Mouse (Mus musculus): ENCODE measurements around the gene Mast4. TPM values are rescaled to one million over a fixed set of nuclear protein-coding genes. Genes with fewer than 3 reads are reported as not detected.

The Mast4 gene
- polyA plus RNA-seq, 1 experiment from 2014 or later, result 10.5 TPM

DNA sequence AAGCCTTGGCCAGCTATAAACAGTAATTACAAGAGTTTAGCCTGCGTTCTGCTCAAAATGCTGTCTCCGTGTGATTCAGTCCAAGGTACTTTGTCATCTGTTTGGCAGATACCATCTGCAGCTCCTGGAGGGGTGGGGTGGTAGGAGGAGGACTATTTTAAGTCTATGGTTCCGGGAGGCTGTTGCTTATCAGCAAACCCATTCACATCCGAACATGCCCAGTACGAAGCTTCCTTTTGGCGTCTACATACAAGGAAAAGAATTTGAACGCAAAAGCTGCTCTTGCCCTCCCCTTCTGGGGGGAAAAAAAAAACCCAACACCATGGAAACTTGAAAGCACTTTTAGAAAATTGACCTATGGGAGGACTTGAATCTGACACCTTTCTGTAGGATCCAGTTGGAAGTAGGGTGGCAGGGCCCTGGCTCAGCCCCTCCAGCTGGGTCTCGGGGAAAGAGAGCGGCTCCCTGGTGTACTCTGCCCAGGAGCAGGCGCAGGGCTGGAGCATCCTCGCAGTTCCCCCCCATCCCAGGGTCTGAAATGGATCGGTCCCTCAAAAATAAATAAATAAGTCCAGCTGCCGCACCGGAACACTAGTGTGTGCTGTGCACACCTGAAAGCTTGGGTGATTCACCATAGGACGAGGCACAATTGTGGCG, 428.2 kb downstream of the Mast4 start:
- no peak for TF ChIP-seq CTCF (IDR thresholded peaks at IDR 0.05)

DNA sequence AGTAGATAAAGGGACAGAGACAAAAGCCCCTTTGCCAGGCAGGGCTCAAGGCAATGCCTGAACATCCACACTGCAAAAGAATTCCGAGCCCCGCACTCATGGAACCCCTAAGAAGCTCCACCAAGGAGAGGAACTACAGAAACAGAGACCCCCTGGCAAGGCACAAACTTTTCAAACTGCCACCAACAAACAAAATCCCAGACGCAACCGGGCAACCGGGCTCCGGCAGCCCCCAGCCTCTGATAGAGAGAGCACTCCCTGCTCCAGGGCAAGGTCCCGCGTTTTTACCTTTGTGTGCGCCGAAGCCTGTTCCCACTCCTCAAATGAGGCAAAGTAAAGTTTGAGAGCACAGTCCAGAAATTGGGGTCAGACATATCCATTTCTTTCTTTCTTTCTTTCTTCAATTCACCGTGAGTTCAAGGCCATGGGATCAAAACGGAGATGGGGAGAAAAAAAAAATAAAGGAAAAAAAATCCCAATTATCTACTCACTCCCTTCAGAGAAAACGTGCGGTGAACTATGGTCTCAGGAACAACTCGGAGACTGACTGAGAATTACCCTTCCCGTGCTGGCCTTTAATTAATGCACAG, 428.8 kb downstream of the Mast4 start:
- ATAC-seq, result no peak

More for the DNA sequence above, 428.2 kb downstream of the Mast4 start:
- DNase-seq (ENCODE audit: low read depth, low spot score), result peak; percentile 83
- in situ Hi-C loops (cut with MboI; ENCODE audit: low pct_unique_long_range_greater_than_20kb), result loop anchor here (10.0 kb wide), 2 partner anchors 209 to 221 kb away; no protein-coding TSS in a partner anchor
- POLR2A ChIA-PET, result interaction anchor here (0.6 kb wide), 1 partner anchor 241 kb away, joined by 3 read pairs; no protein-coding TSS in a partner anchor
- H3K27me3 ChIP-seq, result no peaks in the 10 kb centered on the region
- ATAC-seq, result peak; percentile 97
- CTCF ChIA-PET, result no interaction called here

DNA sequence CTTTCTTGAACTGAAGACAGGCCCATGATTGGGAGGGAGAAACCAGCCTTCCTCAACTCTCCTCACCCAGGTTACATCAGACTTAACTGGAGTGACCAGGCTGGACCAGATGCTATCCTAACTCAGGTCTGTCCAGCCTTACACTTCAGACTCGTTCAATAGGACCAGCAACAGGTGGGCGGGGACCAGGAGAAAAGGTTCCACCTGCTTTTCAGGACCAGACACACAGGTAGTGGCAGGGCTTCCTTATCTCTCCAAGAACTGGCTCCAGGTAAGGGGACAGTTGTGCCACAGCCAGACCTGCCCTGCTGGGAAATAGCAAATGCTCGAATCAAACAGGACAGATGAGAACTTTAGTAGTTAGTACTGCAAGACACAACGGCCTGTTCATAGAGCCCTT, 430.6 kb downstream of the Mast4 start:
- no peak for ATAC-seq
- in situ Hi-C loops (cut with MboI; ENCODE audit: low pct_unique_long_range_greater_than_20kb), result loop anchor here (10.0 kb wide), 2 partner anchors 211 to 219 kb away; no protein-coding TSS in a partner anchor
- no peak for TF ChIP-seq CTCF (IDR thresholded peaks at IDR 0.05)
- DNase-seq (ENCODE audit: low read depth, low spot score), result no peak
- POLR2A ChIA-PET, result no interaction called here
- H3K27me3 ChIP-seq, result no peaks in the 10 kb centered on the region
- CTCF ChIA-PET, result no interaction called here

More for the DNA sequence above, 428.8 kb downstream of the Mast4 start:
- DNase-seq (ENCODE audit: low read depth, low spot score), result no peak
- in situ Hi-C loops (cut with MboI; ENCODE audit: low pct_unique_long_range_greater_than_20kb), result loop anchor here (10.0 kb wide), 2 partner anchors 209 to 221 kb away; no protein-coding TSS in a partner anchor
- no peak for TF ChIP-seq CTCF (IDR thresholded peaks at IDR 0.05)
- POLR2A ChIA-PET, result interaction anchor here (0.6 kb wide), 1 partner anchor 241 kb away, joined by 3 read pairs; no protein-coding TSS in a partner anchor
- no peaks in the 10 kb centered on the region for H3K27me3 ChIP-seq
- CTCF ChIA-PET, result no interaction called here

DNA sequence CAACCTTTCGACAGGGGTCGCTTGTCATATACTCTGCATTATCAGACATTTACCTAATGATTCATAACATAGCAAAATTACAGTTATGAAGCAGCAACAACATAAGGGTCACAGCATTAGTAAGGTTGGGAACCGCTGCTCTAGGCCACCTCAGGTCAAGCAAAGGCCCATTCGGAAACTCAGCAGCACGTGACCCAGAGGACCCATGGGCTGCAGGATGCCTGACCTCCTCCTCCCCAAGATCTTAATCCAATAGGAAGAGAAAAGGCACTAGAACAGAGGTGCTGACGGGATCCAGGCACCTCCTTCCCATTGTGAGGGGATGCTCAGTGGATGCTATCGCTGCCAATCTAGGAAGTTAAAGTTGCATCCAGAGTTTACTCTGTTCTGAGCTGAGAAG, 432.2 kb downstream of the Mast4 start:
- ChIA-PET POLR2A (interaction anchor here (0.5 kb wide), 1 partner anchor 133 kb away, joined by 3 read pairs; no protein-coding TSS in a partner anchor), CTCF (no interaction called here)
- no peak for ATAC-seq
- no peak for DNase-seq (ENCODE audit: low read depth, low spot score)
- no peaks in the 10 kb centered on the region for H3K27me3 ChIP-seq
- no peak for TF ChIP-seq CTCF (IDR thresholded peaks at IDR 0.05)
- in situ Hi-C loops (cut with MboI; ENCODE audit: low pct_unique_long_range_greater_than_20kb), result loop anchor here (10.0 kb wide), 2 partner anchors 213 to 217 kb away; no protein-coding TSS in a partner anchor

DNA sequence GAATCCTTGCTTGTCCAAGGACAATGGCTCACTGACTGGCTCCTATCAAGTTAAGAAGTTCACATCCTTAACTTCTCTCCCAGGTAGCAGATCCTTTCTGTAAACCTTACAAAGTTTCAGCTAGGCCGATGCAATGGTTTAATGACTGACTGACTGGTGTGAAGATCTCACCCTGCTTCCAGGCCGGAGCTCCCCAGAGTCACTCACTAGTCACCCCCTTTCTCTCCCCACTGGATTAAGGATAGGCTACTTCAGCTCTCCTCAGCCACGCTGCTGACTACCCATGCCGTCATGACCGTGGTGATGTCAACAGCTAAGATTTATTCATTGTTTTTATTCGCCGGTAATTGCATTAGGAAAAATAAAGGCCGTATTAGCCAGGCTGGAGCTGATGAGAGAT, 433.8 kb downstream of the Mast4 start:
- DNase-seq (ENCODE audit: low read depth, low spot score), result no peak

DNA sequence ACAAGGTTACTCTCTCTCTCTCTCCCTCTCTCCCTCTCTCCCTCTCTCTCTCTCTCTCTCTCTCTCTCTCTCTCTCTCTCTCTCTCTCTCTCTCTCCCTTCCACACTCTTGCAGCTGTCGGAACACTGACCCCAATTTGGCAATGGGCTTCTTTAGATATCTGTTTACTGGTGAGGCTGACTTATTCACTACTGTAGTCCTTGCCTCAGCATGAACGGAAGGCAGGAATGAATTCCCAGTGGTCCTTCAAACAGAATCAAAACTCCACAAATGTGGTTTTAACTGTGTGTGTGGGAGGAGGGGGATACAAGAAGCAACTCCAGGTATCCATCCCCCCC, 434.2 kb downstream of the Mast4 start:
- no peak for ATAC-seq
- TF ChIP-seq CTCF (IDR thresholded peaks at IDR 0.05), result no peak
- POLR2A ChIA-PET, result no interaction called here
- H3K27me3 ChIP-seq, result no peaks in the 10 kb centered on the region
- DNase-seq (ENCODE audit: low read depth, low spot score), result no peak
- CTCF ChIA-PET, result no interaction called here
- in situ Hi-C loops (cut with MboI; ENCODE audit: low pct_unique_long_range_greater_than_20kb), result loop anchor here (10.0 kb wide), 2 partner anchors 215 kb away; no protein-coding TSS in a partner anchor

More for the DNA sequence above, 433.8 kb downstream of the Mast4 start:
- POLR2A ChIA-PET, result no interaction called here
- in situ Hi-C loops (cut with MboI; ENCODE audit: low pct_unique_long_range_greater_than_20kb), result loop anchor here (10.0 kb wide), 2 partner anchors 214 to 216 kb away; no protein-coding TSS in a partner anchor
- CTCF ChIA-PET, result no interaction called here
- no peak for ATAC-seq
- no peak for TF ChIP-seq CTCF (IDR thresholded peaks at IDR 0.05)
- H3K27me3 ChIP-seq, result no peaks in the 10 kb centered on the region

DNA sequence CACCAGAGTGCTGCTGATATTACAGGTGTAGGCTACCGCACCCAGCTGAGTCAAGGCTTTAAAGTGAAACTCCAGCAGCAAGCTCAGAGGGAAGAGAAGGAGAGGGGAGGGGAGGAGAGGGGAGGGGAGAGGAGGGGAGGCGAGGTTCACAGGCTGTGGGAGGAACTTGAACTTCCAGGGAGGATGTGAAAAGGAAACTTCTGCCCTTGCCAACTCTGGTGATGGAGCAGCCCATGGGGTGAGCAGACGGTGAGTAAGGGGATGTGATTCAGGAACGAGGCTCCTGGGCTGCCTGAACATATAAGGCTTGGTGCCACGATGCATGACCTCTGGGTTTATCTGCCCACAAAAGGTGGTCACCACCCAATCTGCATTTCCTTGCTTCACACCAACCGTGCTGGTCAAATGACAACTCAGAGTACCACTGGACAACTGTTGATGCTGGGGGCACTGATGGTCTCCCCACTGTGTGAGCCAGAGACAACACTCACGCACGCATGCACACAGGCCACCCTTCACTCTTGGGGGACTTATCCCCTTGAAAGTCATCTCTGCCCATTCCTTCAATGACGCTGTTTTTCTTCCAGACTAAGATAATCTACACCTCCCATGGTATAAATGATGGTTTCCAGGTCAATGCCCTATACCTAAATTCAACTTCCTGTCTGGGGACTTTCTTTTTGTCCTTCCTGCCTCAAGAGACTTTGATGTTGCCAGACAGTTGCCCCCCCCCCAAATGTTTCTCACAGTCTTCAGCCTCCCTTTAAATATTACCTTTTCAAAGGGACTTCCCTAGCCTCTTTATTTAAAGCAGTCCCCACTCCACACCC, 434.8 kb downstream of the Mast4 start:
- H3K27me3 ChIP-seq, result no peaks in the 10 kb centered on the region
- ChIA-PET CTCF (no interaction called here), POLR2A (no interaction called here)
- no peak for ATAC-seq
- in situ Hi-C loops (cut with MboI; ENCODE audit: low pct_unique_long_range_greater_than_20kb), result loop anchor here (10.0 to 25.0 kb wide), 3 partner anchors 215 to 1162 kb away; no protein-coding TSS in a partner anchor
- TF ChIP-seq CTCF (IDR thresholded peaks at IDR 0.05), result no peak
- no peak for DNase-seq (ENCODE audit: low read depth, low spot score)

DNA sequence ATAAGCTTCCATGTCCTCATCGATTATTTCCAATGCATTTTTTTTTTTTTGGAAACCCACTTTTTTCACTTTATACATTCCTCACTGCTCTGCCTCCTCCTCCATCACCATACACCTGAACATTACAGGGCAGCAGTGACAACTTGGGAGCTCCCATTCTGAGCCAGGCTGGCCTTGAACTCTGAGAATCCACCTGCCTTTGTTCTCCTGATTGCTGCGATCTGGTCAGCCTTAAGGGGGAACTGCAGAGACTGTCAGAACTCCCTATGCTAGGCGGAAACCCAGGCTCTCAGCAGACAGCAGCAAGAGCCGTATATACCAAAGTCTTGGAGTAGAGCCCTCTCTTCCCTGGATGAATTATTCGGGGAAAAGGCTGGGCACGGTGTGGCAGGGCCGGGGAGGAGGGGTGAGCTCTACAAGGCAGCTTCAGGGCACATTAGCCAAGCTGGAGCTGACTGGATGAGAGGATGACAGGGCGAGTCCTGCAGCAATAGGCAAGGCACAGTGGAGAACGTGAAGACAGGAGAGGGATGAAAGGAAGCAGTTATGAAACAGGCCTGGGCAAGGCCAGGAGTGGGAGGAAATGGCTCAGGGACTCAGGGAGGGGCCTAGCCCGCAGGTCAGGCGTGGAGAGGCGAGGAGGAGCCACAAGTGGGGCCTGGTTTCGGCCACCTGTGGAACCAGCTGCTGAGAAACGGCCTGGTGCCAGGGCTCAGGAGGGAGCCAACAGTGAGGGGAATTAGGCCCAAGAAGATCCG, 435.7 kb downstream of the Mast4 start:
- no peak for TF ChIP-seq CTCF (IDR thresholded peaks at IDR 0.05)
- no peak for DNase-seq (ENCODE audit: low read depth, low spot score)
- no peaks in the 10 kb centered on the region for H3K27me3 ChIP-seq
- ChIA-PET CTCF (interaction anchor here (0.7 kb wide), 1 partner anchor 13 kb away, joined by 3 read pairs; no protein-coding TSS in a partner anchor), POLR2A (no interaction called here)
- in situ Hi-C loops (cut with MboI; ENCODE audit: low pct_unique_long_range_greater_than_20kb), result loop anchor here (25.0 kb wide), 1 partner anchor 1161 kb away; no protein-coding TSS in a partner anchor
- peak; percentile 85 for ATAC-seq

DNA sequence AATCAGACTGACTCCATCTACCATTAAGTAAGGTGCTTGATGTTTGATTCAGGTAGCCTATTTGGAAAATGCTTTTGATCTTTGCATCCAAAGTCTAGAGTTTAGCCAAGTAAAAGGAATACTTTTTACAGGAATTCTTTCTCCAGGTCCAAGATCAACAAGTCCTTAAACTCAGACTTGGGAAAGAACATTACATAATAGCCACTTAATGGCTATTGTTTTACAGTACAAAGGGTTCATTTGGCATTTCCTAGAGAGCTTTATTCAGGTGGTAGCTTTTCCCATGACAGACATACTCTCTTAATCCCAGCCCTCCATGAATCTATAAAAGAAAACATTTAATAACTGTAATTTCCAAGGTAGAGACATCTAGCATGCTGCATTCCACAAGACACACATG, 438.0 kb downstream of the Mast4 start:
- ATAC-seq, result no peak
- no peak for DNase-seq (ENCODE audit: low read depth, low spot score)
- POLR2A ChIA-PET, result no interaction called here
- CTCF ChIA-PET, result no interaction called here
- in situ Hi-C loops (cut with MboI; ENCODE audit: low pct_unique_long_range_greater_than_20kb), result loop anchor here (25.0 kb wide), 1 partner anchor 1159 kb away; no protein-coding TSS in a partner anchor
- no peaks in the 10 kb centered on the region for H3K27me3 ChIP-seq
- no peak for TF ChIP-seq CTCF (IDR thresholded peaks at IDR 0.05)

DNA sequence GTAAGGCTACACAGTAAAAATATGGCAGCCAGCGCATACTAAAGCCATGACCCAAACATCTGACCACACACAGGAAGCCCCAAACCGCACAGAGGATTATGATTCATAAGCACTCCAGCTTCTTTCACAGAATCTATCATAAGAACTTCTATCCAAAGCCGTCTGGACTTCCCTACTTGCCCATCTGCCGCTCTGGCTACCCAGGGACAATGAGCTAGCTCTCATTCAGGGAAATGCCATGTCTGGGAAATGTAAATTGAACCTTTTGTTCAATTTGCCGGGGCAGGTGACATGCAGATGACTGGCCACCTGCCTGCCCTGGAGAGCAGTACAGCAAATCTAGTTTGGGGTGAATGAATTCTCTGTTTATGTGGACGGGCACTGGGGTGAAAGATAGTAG, 438.4 kb downstream of the Mast4 start:
- DNase-seq (ENCODE audit: low read depth, low spot score), result peak; percentile 58
- CTCF ChIA-PET, result no interaction called here
- H3K27me3 ChIP-seq, result no peaks in the 10 kb centered on the region
- no peak for ATAC-seq
- in situ Hi-C loops (cut with MboI; ENCODE audit: low pct_unique_long_range_greater_than_20kb), result loop anchor here (25.0 kb wide), 1 partner anchor 1159 kb away; no protein-coding TSS in a partner anchor
- POLR2A ChIA-PET, result interaction anchor here (0.7 kb wide), 1 partner anchor 15 kb away, joined by 3 read pairs; no protein-coding TSS in a partner anchor
- no peak for TF ChIP-seq CTCF (IDR thresholded peaks at IDR 0.05)
